Mouse (Mus musculus): Measurements from ENCODE around the gene Tbx10.

- TF ChIP-seq CTCF (IDR thresholded peaks at IDR 0.05) (no peak), EP300 (IDR thresholded peaks at IDR 0.05) (no peak)
Measured at GRCm38 (mm10) chr19:4013066-4013465, 20.5 kb downstream of the Tbx10 start.
